Mouse (Mus musculus): ENCODE measurements at regions not wholly inside any gene's neighbourhood (a gene's known extent, or its start where the extent isn't known, plus 50 kb on each side); places are given as distances from the start of the nearest gene placed in this dataset.

GRCm38 (mm10) chrX:19168111-19168510, 313.0 kb downstream of the Tex13c3 start:
- TF ChIP-seq CTCF (IDR thresholded peaks at IDR 0.05; ENCODE audit: low read depth, low read length) (no peak), POLR2A (IDR thresholded peaks at IDR 0.05; ENCODE audit: extremely low read depth, insufficient read depth, low read length) (no peak)

Measured in liver, adult 2 months (tissue).